Mouse (Mus musculus): ENCODE data around the gene Pex16.

The Pex16 gene

GRCm38 (mm10) chr2:92422388-92423135 lies 48.1 kb downstream of the Pex16 start:
- no peak for DNase-seq (ENCODE audit: low spot score in 2 of 2)

GRCm38 (mm10) chr2:92423156-92423555 lies 48.7 kb downstream of the Pex16 start:
- DNase-seq (ENCODE audit: low spot score in 2 of 2): no peak

GRCm38 (mm10) chr2:92423702-92424461 lies 49.4 kb downstream of the Pex16 start:
- peak; percentile 89 to 90 for DNase-seq (ENCODE audit: low spot score in 2 of 2)

GRCm38 (mm10) chr2:92424462-92425308 lies 50.2 kb downstream of the Pex16 start:
- peak; percentile 61 to 83 for DNase-seq (ENCODE audit: low spot score in 2 of 2)

GRCm38 (mm10) chr2:92425366-92425765 lies 50.9 kb downstream of the Pex16 start:
- no peak for DNase-seq (ENCODE audit: low spot score in 2 of 2)

GRCm38 (mm10) chr2:92426426-92426825 lies 52.0 kb downstream of the Pex16 start:
- no peak for DNase-seq (ENCODE audit: low spot score in 2 of 2)

GRCm38 (mm10) chr2:92427882-92428281 lies 53.4 kb downstream of the Pex16 start:
- peak; percentile 82 to 91 for DNase-seq (ENCODE audit: low spot score in 2 of 2)

GRCm38 (mm10) chr2:92430089-92430488 lies 55.6 kb downstream of the Pex16 start:
- DNase-seq (ENCODE audit: low spot score in 2 of 2): no peak

All from right cerebral cortex, postnatal 10 days (tissue).